Mouse (Mus musculus) intestine, postnatal 0 days (tissue): Measurements from ENCODE around the gene Bfar. TPM values are rescaled to one million over a fixed set of nuclear protein-coding genes. Genes with fewer than 3 reads are reported as not detected.
"Not testable (repeated sequence)": the region's sequence is repeated elsewhere in the genome, so short reads cannot be mapped to it uniquely, and the experiment has no call there.

Experiments used
- ATAC-seq: fragments of 200-750 bp; cut with Nextera tagmentation; 2 replicates; pipeline ENCODE4 v1.8.0; 2017; ENCODE audit warnings: mild to moderate bottlenecking, moderate TSS enrichment, moderate library complexity
- H3K27ac ChIP-seq: fragments of 300-500 bp; sonication (generic); 2 replicates; pipeline ENCODE4 v1.5.1; 2014; ENCODE audit warnings: mild to moderate bottlenecking, low read depth, low read length, moderate library complexity
- H3K27me3 ChIP-seq: fragments of 300-500 bp; sonication (generic); replicated peaks from 2 replicates; pipeline ENCODE4 v1.6.1; 2014; ENCODE audit warnings: low read length, mixed read lengths; ENCODE audit not compliant: control insufficient read depth, insufficient read depth
- H3K36me3 ChIP-seq: fragments of 300-500 bp; sonication (generic); 2 replicates; pipeline ENCODE4 v1.6.1; 2014; ENCODE audit warnings: mild to moderate bottlenecking, moderate library complexity; ENCODE audit not compliant: control insufficient read depth, insufficient read depth
- H3K4me1 ChIP-seq: fragments of 300-500 bp; sonication (generic); replicated peaks from 2 replicates; pipeline ENCODE4 v1.6.1; 2014; ENCODE audit warnings: antibody characterized with exemption, low read length, mixed read lengths; ENCODE audit not compliant: control insufficient read depth, insufficient read depth
- H3K4me2 ChIP-seq: fragments of 300-500 bp; sonication (generic); replicated peaks from 2 replicates; pipeline ENCODE4 v1.6.1; 2014; ENCODE audit warnings: low read depth, mild to moderate bottlenecking, moderate library complexity
- H3K4me3 ChIP-seq: fragments of 300-500 bp; sonication (generic); 2 replicates; pipeline ENCODE4 v1.5.1; 2014; ENCODE audit warnings: low read depth, low read length
- H3K9ac ChIP-seq: fragments of 300-500 bp; sonication (generic); 2 replicates; pipeline ENCODE4 v1.6.1; 2014; ENCODE audit warnings: mild to moderate bottlenecking, low read depth, low read length
- H3K9me3 ChIP-seq: fragments of 300-500 bp; sonication (generic); 2 replicates; pipeline ENCODE4 v1.6.1; 2016; ENCODE audit warnings: mixed run types; ENCODE audit not compliant: control insufficient read depth
- CTCF ChIP-seq: sonication (generic); IDR thresholded peaks from 2 replicates; pipeline ENCODE4 v1.5.1; 2016; ENCODE audit warnings: low read depth, mild to moderate bottlenecking, control low read depth, antibody characterized with exemption, moderate library complexity
- WGBS: fragments of 180-500 bp; shearing (Covaris S2); extraction: QIAGEN DNeasy Blood & Tissue Kit; methylation state at CpG from one replicate; pipeline ENCODE4 v1.1.7; 2014; 5-methylcytosine and 5-hydroxymethylcytosine counted together
- polyA plus RNA-seq: library from polyadenylated mRNA; unstranded; fragments of >200 nt; fragmentation: Nextera tagmentation; extraction: Ambion mirVana; gene quantifications from 2 replicates; pipeline ENCODE4 v1.2.1, GENCODE M21; 2015

The Bfar gene
- polyA plus RNA-seq, 1 experiment from 2014 or later, result 19.4 TPM

DNA sequence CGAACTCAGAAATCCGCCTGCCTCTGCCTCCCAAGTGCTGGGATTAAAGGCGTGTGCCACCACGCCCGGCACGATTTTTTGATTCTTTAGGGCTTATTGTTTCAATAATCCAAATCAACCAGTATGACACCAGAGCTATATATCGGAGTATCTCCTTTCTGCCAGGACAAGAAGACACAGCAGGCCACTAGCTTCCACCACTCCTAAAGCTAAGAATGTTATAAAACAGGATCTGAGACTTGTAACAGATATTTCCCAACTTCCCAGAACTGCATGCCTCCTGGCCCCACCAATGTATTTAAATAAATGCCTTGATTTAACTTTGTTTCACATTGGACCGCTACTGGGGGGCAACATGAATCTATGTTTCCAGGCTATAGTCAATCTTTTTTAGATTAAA, 76.0 kb downstream of the Bfar start:
- H3K9me3 ChIP-seq, result no peaks in the 10 kb centered on the region
- H3K4me2 ChIP-seq, result no peak overlapping the region
- TF ChIP-seq CTCF, result no peak
- no peak overlapping the region for H3K4me3 ChIP-seq
- H3K27me3 ChIP-seq, result no peaks in the 10 kb centered on the region
- no peaks in the 10 kb centered on the region for H3K36me3 ChIP-seq
- no peak for ATAC-seq
- H3K9ac ChIP-seq, result no peak overlapping the region
- H3K27ac ChIP-seq, result no peak overlapping the region
- 91% methylated on average over 8 of the region's 8 CpGs for WGBS
- no peaks in the 10 kb centered on the region for H3K4me1 ChIP-seq

DNA sequence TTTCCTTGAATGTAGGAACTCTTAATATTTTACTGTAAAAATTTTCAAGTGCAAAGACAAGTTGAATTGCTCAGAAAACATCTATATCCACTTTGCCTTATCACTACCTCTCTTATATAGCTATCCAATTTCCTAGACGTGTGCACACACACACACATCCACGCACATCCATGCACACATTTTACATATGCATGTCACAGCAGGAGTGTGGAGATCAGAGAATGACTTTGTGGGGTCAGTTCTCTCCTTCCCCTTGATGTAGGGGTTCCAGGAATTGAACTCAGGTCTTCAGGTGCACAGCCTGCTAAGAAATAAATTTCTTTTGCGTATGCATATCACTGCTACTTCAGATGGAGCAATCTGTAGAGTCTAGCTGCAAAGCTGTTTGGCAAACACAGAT, 76.5 kb downstream of the Bfar start:
- no peak for TF ChIP-seq CTCF
- no peaks in the 10 kb centered on the region for H3K4me1 ChIP-seq
- 75% methylated on average over 3 of the region's 3 CpGs for WGBS
- no peak overlapping the region for H3K9ac ChIP-seq
- H3K4me3 ChIP-seq, result no peak overlapping the region
- H3K36me3 ChIP-seq, result no peaks in the 10 kb centered on the region
- H3K4me2 ChIP-seq, result no peak overlapping the region
- H3K27ac ChIP-seq, result no peak overlapping the region
- H3K27me3 ChIP-seq, result no peaks in the 10 kb centered on the region
- H3K9me3 ChIP-seq, result no peaks in the 10 kb centered on the region
- no peak for ATAC-seq

DNA sequence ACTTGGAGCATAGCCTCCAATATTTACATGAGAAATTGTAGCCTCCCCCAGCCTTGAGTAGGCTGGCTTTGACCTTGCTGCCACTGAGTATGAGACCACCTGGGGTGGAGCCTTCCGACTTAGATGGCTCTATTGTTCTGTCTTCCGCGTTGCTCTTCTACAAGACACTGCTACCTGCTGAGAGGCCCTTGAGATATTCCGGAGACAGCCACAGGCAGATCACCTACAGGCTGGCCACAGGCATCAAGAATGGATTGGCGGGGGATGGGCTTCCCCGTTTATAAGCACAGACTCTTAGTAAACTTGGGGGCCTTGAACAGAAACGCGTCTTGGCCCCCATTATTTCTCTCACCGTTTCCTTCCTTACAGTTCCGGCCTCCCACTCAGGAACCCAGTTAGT, 77.2 kb downstream of the Bfar start:
- not testable (repeated sequence) for H3K4me2 ChIP-seq, H3K27me3 ChIP-seq, H3K9ac ChIP-seq, H3K9me3 ChIP-seq, H3K4me3 ChIP-seq, H3K4me1 ChIP-seq, H3K27ac ChIP-seq, ATAC-seq, H3K36me3 ChIP-seq
- 28% methylated on average over 10 of the region's 10 CpGs for WGBS

DNA sequence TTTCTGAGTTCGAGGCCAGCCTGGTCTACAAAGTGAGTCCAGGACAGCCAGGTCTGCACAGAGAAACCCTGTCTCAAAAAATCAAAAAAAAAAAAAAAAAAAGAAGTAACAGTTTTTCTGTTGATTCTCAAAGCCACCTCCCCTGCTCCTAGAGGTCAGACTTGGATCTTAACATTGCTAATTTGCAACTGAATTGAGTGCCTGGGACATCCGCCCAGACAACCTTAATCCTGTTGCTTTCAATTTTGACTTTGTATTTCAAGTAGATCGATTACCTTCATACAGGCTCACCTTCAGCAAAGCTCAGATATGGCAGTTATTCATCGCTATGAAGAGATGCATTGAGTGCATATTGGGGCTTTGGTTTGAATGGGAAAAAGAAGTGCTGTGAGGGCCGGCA, 77.6 kb downstream of the Bfar start:
- no peaks in the 10 kb centered on the region for H3K36me3 ChIP-seq
- H3K27ac ChIP-seq, result no peak overlapping the region
- H3K4me2 ChIP-seq, result no peak overlapping the region
- no peaks in the 10 kb centered on the region for H3K9me3 ChIP-seq
- H3K9ac ChIP-seq, result no peak overlapping the region
- ATAC-seq, result no peak
- TF ChIP-seq CTCF, result no peak
- no peaks in the 10 kb centered on the region for H3K4me1 ChIP-seq
- H3K4me3 ChIP-seq, result no peak overlapping the region
- 67% methylated on average over 5 of the region's 5 CpGs for WGBS
- no peaks in the 10 kb centered on the region for H3K27me3 ChIP-seq

DNA sequence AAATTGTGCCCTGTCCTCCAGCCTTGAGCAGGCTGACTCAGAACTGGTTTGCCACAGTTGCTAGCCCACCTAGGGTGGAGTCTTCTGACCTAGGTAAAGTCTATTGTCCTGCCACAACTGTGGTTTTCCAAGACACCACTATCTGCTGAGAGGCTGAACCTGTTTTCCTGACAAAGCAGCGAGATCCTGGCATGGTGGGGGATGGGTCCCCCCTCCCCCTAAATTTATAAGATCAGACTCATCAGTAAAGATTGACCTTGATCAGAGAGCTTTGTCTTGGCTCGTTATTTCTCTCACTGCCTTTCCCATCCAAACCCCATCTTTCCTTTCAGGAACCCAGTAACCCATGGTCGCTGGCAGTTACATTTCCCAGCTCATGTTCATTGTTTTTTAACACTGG, 78.3 kb downstream of the Bfar start:
- TF ChIP-seq CTCF, result no peak
- Histone ChIP-seq H3K27ac (no peak overlapping the region), H3K4me1 (no peaks in the 10 kb centered on the region), H3K36me3 (no peaks in the 10 kb centered on the region), H3K9me3 (no peaks in the 10 kb centered on the region), H3K4me3 (no peak overlapping the region), H3K9ac (no peak overlapping the region), H3K4me2 (no peak overlapping the region), H3K27me3 (no peaks in the 10 kb centered on the region)
- no peak for ATAC-seq
- WGBS, result 60% methylated on average over 3 of the region's 3 CpGs

DNA sequence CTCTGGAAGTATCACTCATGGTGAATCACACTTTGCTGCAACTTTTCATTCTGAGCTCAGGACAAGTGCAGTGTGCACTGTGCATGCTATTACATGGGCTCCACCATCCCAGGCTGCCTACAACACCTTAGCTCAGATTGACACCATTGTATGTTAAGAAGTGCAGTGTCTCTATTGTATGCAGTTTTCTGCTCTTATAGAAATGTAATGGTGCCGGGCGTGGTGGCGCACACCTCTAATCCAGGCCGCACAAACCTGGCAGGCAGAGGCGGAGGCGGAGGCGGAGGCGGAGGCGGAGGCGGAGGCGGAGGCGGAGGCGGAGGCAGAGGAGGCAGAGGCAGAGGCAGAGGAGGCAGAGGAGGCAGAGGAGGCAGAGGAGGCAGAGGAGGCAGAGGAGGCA, 79.0 kb downstream of the Bfar start:
- no peaks in the 10 kb centered on the region for H3K9me3 ChIP-seq
- no peak overlapping the region for H3K27ac ChIP-seq
- TF ChIP-seq CTCF, result no peak
- no peaks in the 10 kb centered on the region for H3K36me3 ChIP-seq
- H3K27me3 ChIP-seq, result no peaks in the 10 kb centered on the region
- no peak overlapping the region for H3K4me3 ChIP-seq
- ATAC-seq, result no peak
- no peak overlapping the region for H3K9ac ChIP-seq
- WGBS, result 83% methylated on average over 13 of the region's 13 CpGs
- no peak overlapping the region for H3K4me2 ChIP-seq
- H3K4me1 ChIP-seq, result no peaks in the 10 kb centered on the region

Other genes starting within 250 kb of the Bfar start
- 15.4 and 17.4 TPM in 2 replicates for gene Parn, start 3.7 kb upstream of the Bfar start, polyA plus RNA-seq
- 2.5 and 2.7 TPM in 2 replicates for gene 3110001I22Rik, start 71 bp downstream of the Bfar start, polyA plus RNA-seq
- gene Pla2g10, start 59.1 kb downstream of the Bfar start, polyA plus RNA-seq, result 9.1 and 10.5 TPM in 2 replicates
- 22.6 and 24.2 TPM in 2 replicates for gene Rrn3, start 108.8 kb downstream of the Bfar start, polyA plus RNA-seq
- 115 and 119 TPM in 2 replicates for gene Ntan1, start 147.0 kb downstream of the Bfar start, polyA plus RNA-seq
- gene Pdxdc1, start 231.3 kb downstream of the Bfar start, polyA plus RNA-seq, result 59.5 and 61.1 TPM in 2 replicates
- 5.2 and 8.6 TPM in 2 replicates for gene Mpv17l, start 231.3 kb downstream of the Bfar start, polyA plus RNA-seq